8 mouse cellular contexts compared by ENCODE assay signal in the genomic region with DNA sequence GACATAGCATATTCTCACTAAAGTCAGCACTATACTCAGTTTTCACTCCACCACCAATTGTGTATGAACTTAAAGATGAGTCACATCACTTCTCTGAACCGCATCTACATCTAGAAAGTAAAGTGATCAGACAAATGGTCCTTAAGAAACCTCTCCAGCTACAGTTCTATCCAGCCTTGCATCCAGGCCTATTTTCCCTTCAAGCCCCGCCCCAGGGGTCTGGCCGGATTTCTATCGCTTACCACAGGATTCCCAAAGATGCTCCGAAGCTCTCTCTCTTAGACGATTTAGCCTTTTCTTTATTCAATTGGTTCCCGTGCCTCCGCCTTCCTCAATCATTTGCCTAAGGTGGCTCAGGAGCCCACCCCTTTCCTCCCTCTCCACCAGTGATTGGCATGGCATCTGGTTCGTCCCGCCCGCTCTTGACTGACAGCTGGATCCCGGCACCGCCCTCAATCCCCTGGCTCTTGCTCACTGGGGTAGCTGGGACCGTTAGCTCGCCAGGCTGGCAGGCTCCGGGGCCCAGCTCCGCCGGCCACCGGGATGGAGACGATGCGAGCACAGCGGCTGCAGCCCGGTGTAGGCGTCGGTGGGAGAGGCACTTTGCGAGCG. TPM values are rescaled to one million over a fixed set of nuclear protein-coding genes. Genes with fewer than 3 reads are reported as not detected.
A peak's percentile ranks its signal among the peaks of the same experiment; 100 is the strongest.
DNase-seq lines count a peak whose midpoint lies in the region; ATAC-seq lines count a peak whose summit lies in the region.

A gene (plus strand): TSS at position 511 of the 612 bp plus-strand sequence.

- intact Hi-C loops in left cerebral cortex, postnatal 25 days (cut with DNase I), result loop anchor here (5.0 kb wide), 1 partner anchor 37 kb away; a partner anchor contains a TSS

- peak; percentile 82 to 83 for DNase-seq in adrenal gland, adult 18-20 months (ENCODE audit: low spot score in 2 of 2)
- DNase-seq in embryo, embryonic 10.5 days (ENCODE audit: low spot score), result peak; percentile 98
- DNase-seq in gastrocnemius, postnatal 25 days, result peak; percentile 96
- DNase-seq in left cerebral cortex, postnatal 25 days (ENCODE audit: low spot score in 2 of 2), result peak; percentile 91 to 98
- DNase-seq in mesoderm, embryonic 11.5 days (ENCODE audit: low read depth, low spot score), result peak; percentile 97
- peak; percentile 93 for DNase-seq in right cerebral cortex, postnatal 25 days
- peak; percentile 85 to 92 for DNase-seq in urinary bladder, postnatal 36 days (ENCODE audit: low spot score in 2 of 2)

- ATAC-seq in inflammation-experienced regulatory T-cells, adult 6 months, result peak; percentile 92

RNA-seq across cellular contexts. Expression of the gene that starts here (rescaled TPM):
- total RNA-seq in adrenal gland, adult 18-20 months (2021), result 10 to 100 TPM; 24.4 to 39.1 TPM
- total RNA-seq in gastrocnemius, postnatal 25 days (2021), result 1 to 10 TPM; 6.7 to 7.0 TPM
- under 1 TPM; 0.34 to 0.61 (median 0.43) TPM for polyA plus RNA-seq in inflammation-experienced regulatory T-cells, adult 6 months (2017; shearing (Covaris generic))
- 10 to 100 TPM; 18.6 to 20.5 TPM for total RNA-seq in left cerebral cortex, postnatal 25 days (2021)

Comparison
In these comparisons a context has a peak if more than half of its experiments do, and no peak if none do; other contexts are left out.
1. Peak in every context shown above with its lines: DNase-seq and ATAC-seq.
2. Peak in ATAC-seq in inflammation-experienced regulatory T-cells, adult 6 months; RNA of the gene not detected or under 1 TPM.